Mouse (Mus musculus): ENCODE results near the gene Fam120b. TPM values are rescaled to one million over a fixed set of nuclear protein-coding genes. Genes with fewer than 3 reads are reported as not detected.

Gene Fam120b
- total and polyA plus RNA-seq, 3 experiments = 7.1 to 12.7 (median 11.9) TPM

- Histone ChIP-seq H3K4me1 (ENCODE audit: control insufficient read depth, insufficient read depth, low read length) (peaks cover 1% of the 10 kb centered on the region; the same call in 1 of the 2 replicates), H3K4me3 (no peak overlapping the region), H3K27ac (no peak overlapping the region), H3K36me3 (ENCODE audit: control insufficient read depth, insufficient read depth, low read length) (peaks cover 2% of the 10 kb centered on the region), H3K27me3 (ENCODE audit: control insufficient read depth, insufficient read depth, low read length) (no peaks in the 10 kb centered on the region), H3K79me2 (replicated peaks; ENCODE audit: control insufficient read depth, insufficient read depth, low read length) (no peaks in the 10 kb centered on the region), H3K9ac (ENCODE audit: low read depth, low read length) (no peak overlapping the region)
- TF ChIP-seq CTCF (IDR thresholded peaks at IDR 0.05) (no peak), POLR2A (IDR thresholded peaks at IDR 0.05; ENCODE audit: insufficient read depth, low read depth, low read length) (no peak), EP300 (IDR thresholded peaks at IDR 0.05; ENCODE audit: insufficient read depth, low read depth, low read length) (no peak)
- intact Hi-C loops (cut with DNase I) = no loop called here
- WGBS = 95% methylated on average over 4 of the region's 4 CpGs
- DNase-seq = peak in 1 of 2 experiments; percentile 1
These were observed 35.5 kb downstream of the Fam120b start for GRCm38 (mm10) chr17:15431551-15431950.

- intact Hi-C loops (cut with DNase I) = no loop called here
- Histone ChIP-seq H3K27ac (no peak overlapping the region), H3K4me3 (no peak overlapping the region), H3K9ac (ENCODE audit: low read depth, low read length) (no peak overlapping the region), H3K36me3 (ENCODE audit: control insufficient read depth, insufficient read depth, low read length) (peaks cover 2% of the 10 kb centered on the region), H3K27me3 (ENCODE audit: control insufficient read depth, insufficient read depth, low read length) (no peaks in the 10 kb centered on the region), H3K4me1 (ENCODE audit: control insufficient read depth, insufficient read depth, low read length) (peaks cover 1% of the 10 kb centered on the region; the same call in 1 of the 2 replicates), H3K79me2 (replicated peaks; ENCODE audit: control insufficient read depth, insufficient read depth, low read length) (no peaks in the 10 kb centered on the region)
- 90% methylated on average over 3 of the region's 3 CpGs for WGBS
- TF ChIP-seq POLR2A (IDR thresholded peaks at IDR 0.05; ENCODE audit: insufficient read depth, low read depth, low read length) (no peak), CTCF (IDR thresholded peaks at IDR 0.05) (no peak), EP300 (IDR thresholded peaks at IDR 0.05; ENCODE audit: insufficient read depth, low read depth, low read length) (no peak)
- peak in 1 of 2 experiments; percentile 11 for DNase-seq
These were observed 36.0 kb downstream of the Fam120b start for GRCm38 (mm10) chr17:15432036-15432435.

DNA sequence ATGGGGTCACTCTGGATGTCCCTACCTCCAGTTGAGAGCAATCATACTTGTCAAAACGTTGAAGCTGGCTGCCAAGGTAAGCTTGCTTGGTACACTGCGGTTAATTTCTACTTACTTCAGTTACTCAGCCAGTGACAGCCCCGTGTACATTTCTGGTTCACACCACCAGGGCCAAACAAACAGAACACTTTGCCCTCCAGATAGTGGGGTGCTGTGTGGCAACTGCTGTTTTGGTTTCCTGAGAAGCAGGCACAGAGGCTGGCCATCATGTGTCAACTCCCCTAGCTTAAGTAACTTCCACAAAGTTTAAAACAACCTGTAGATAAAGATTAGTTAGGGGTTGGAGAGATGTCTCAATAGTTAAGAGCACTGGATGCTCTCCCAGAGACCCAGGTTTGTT lies 38.7 kb downstream of the Fam120b start:
- Histone ChIP-seq H3K4me1 (ENCODE audit: control insufficient read depth, insufficient read depth, low read length) (peaks cover 1% of the 10 kb centered on the region; the same call in 1 of the 2 replicates), H3K79me2 (replicated peaks; ENCODE audit: control insufficient read depth, insufficient read depth, low read length) (no peaks in the 10 kb centered on the region), H3K27ac (no peak overlapping the region), H3K9ac (ENCODE audit: low read depth, low read length) (no peak overlapping the region), H3K36me3 (ENCODE audit: control insufficient read depth, insufficient read depth, low read length) (peaks cover 2% of the 10 kb centered on the region), H3K4me3 (no peak overlapping the region), H3K27me3 (ENCODE audit: control insufficient read depth, insufficient read depth, low read length) (no peaks in the 10 kb centered on the region)
- WGBS = 71% methylated on average over 3 of the region's 3 CpGs
- TF ChIP-seq EP300 (IDR thresholded peaks at IDR 0.05; ENCODE audit: insufficient read depth, low read depth, low read length) (no peak), POLR2A (IDR thresholded peaks at IDR 0.05; ENCODE audit: insufficient read depth, low read depth, low read length) (no peak), CTCF (IDR thresholded peaks at IDR 0.05) (no peak)
- intact Hi-C loops (cut with DNase I) = no loop called here
- peak in 1 of 2 experiments; percentile 9 for DNase-seq

GRCm38 (mm10) chr17:15440067-15440462 lies 44.1 kb downstream of the Fam120b start:
- H3K27me3 ChIP-seq (ENCODE audit: control insufficient read depth, insufficient read depth, low read length) = no peaks in the 10 kb centered on the region
- intact Hi-C loops (cut with DNase I) = no loop called here
- TF ChIP-seq EP300 (IDR thresholded peaks at IDR 0.05; ENCODE audit: insufficient read depth, low read depth, low read length) (no peak), POLR2A (IDR thresholded peaks at IDR 0.05; ENCODE audit: insufficient read depth, low read depth, low read length) (no peak), CTCF (IDR thresholded peaks at IDR 0.05) (no peak)
- no peaks in the 10 kb centered on the region for H3K36me3 ChIP-seq (ENCODE audit: control insufficient read depth, insufficient read depth, low read length)
- no peak overlapping the region for H3K9ac ChIP-seq (ENCODE audit: low read depth, low read length)
- H3K4me3 ChIP-seq = no peak overlapping the region
- H3K27ac ChIP-seq = no peak overlapping the region
- no peaks in the 10 kb centered on the region for H3K4me1 ChIP-seq (ENCODE audit: control insufficient read depth, insufficient read depth, low read length)
- H3K79me2 ChIP-seq (replicated peaks; ENCODE audit: control insufficient read depth, insufficient read depth, low read length) = no peaks in the 10 kb centered on the region
- 56% methylated on average over 8 of the region's 8 CpGs for WGBS
- peak in 1 of 2 experiments; percentile 8 for DNase-seq

DNA sequence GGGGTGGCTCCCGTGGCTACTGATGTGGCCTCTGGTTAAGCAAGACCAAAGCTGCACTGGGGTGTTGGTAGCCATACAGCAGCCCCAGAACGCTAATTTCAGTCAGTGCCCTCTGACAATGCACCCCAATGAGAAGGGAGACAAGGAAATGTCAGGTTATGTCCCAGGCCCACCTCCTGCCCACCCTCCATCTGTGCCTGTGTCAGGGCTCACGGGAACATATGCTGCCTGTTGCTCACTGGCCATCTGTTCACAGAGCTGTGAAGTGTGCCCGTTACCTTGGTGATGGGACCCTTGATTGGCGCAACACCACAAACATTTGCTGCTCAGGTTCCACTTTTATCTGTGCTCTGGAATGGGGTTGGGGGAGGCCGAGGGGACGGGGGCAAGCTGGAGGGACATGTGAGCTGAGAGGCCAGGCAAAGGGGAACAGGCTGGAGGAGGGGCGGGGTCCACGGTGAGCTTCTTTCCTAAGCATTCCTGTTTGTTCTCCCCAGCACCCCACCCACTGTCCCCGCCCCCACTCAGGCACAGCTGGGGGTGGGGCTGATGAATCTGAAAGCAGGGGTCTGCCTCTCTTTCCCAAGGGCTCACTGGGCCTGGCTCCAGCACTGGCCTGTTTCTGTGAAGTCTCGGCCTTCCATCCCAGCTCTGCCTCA lies 44.6 kb downstream of the Fam120b start:
- TF ChIP-seq CTCF (IDR thresholded peaks at IDR 0.05) (no peak), EP300 (IDR thresholded peaks at IDR 0.05; ENCODE audit: insufficient read depth, low read depth, low read length) (no peak)
- no peaks in the 10 kb centered on the region for H3K27me3 ChIP-seq (ENCODE audit: control insufficient read depth, insufficient read depth, low read length)
- no peak overlapping the region for H3K9ac ChIP-seq (ENCODE audit: low read depth, low read length)
- no peaks in the 10 kb centered on the region for H3K79me2 ChIP-seq (replicated peaks; ENCODE audit: control insufficient read depth, insufficient read depth, low read length)
- H3K4me3 ChIP-seq = no peak overlapping the region
- DNase-seq = peak in 1 of 2 experiments; percentile 12
- H3K4me1 ChIP-seq (ENCODE audit: control insufficient read depth, insufficient read depth, low read length) = no peaks in the 10 kb centered on the region
- H3K36me3 ChIP-seq (ENCODE audit: control insufficient read depth, insufficient read depth, low read length) = no peaks in the 10 kb centered on the region
- WGBS = 39% methylated on average over 11 of the region's 11 CpGs
- H3K27ac ChIP-seq = no peak overlapping the region
- intact Hi-C loops (cut with DNase I) = no loop called here

DNA sequence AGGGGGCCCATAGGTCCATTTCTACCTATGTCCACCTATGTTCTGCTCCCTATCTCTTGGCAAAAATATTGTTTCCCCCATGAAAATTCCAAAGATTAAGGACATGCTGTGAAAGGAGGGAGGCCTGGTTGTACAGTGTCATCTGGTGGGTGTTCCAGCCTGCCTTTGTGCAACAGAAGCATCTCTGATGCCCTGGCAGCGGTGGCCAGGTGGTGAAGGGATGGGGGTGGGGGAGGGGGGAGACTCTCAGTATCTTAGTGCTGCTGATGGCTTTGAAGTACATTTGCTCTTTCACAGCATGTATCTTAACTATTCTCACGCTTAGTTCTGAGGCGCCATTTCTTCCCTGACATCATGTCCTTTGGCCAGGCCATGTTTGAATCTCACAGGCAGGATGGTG lies 49.4 kb downstream of the Fam120b start:
- intact Hi-C loops (cut with DNase I) = no loop called here
- Histone ChIP-seq H3K4me1 (ENCODE audit: control insufficient read depth, insufficient read depth, low read length) (no peaks in the 10 kb centered on the region), H3K4me3 (no peak overlapping the region), H3K9ac (ENCODE audit: low read depth, low read length) (no peak overlapping the region), H3K27me3 (ENCODE audit: control insufficient read depth, insufficient read depth, low read length) (no peaks in the 10 kb centered on the region), H3K79me2 (replicated peaks; ENCODE audit: control insufficient read depth, insufficient read depth, low read length) (no peaks in the 10 kb centered on the region), H3K36me3 (ENCODE audit: control insufficient read depth, insufficient read depth, low read length) (no peaks in the 10 kb centered on the region), H3K27ac (no peak overlapping the region)
- no peak for DNase-seq
- 71% methylated on average over 3 of the region's 3 CpGs for WGBS
- TF ChIP-seq EP300 (IDR thresholded peaks at IDR 0.05; ENCODE audit: insufficient read depth, low read depth, low read length) (no peak), CTCF (IDR thresholded peaks at IDR 0.05) (no peak)
